Mouse (Mus musculus) frontal cortex, postnatal 14 days (tissue): ENCODE results near the gene Ptpn7.

Experiments used
- DNase-seq, 2 experiments: peaks; one replicate each; pipeline ENCODE4 v3.0.0; 2022; ENCODE audit warnings: low spot score in 2 of 2

Ptpn7 gene

GRCm38 (mm10) chr1:135158633-135159032, 26.1 kb downstream of the Ptpn7 start:
- DNase-seq = peak in 1 of 2 experiments; percentile 75

GRCm38 (mm10) chr1:135159074-135159473, 26.6 kb downstream of the Ptpn7 start:
- peak in 1 of 2 experiments; percentile 76 for DNase-seq

- DNase-seq = no peak
These were observed 27.1 kb downstream of the Ptpn7 start for GRCm38 (mm10) chr1:135159556-135160123.

DNA sequence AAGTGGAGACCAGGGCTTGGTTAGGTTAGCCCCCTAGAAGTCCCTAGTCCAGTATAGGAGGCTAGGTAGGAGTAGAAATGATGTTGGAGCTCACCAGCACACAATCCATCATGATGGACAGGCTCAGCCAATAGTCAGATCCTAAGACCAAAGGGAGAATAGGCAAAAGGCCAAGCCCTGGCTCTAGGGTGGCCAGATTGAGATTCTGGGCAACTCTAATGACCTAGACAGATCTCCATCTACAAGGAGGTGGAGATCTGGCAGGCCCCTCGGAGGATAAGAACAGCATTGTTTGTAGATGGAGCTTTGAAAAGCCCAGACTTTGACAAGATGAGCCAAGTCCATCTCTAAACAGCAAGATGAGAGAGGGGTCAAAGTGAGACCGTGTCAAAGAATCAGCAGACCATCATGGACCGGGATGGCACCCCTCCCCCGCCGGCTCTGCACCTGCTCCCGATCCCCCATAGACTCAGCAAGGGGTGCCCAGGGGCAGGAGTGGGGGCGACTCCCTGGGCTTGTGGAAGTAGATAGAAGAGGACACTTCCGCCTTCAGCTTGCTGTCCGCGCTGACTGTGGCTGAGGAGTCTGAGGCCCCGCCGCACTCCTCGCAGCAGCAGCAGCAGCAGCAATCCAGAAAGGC, 28.0 kb downstream of the Ptpn7 start:
- DNase-seq = no peak

- peak; percentile 47 to 74 for DNase-seq
These were observed 30.2 kb downstream of the Ptpn7 start for GRCm38 (mm10) chr1:135162720-135163119.

GRCm38 (mm10) chr1:135167435-135167834, 34.9 kb downstream of the Ptpn7 start, which contains the start of gene Gpr37l1:
Gene Gpr37l1 (minus strand): TSS chr1:135167681.
- peak in 1 of 2 experiments; percentile 32 for DNase-seq

DNA sequence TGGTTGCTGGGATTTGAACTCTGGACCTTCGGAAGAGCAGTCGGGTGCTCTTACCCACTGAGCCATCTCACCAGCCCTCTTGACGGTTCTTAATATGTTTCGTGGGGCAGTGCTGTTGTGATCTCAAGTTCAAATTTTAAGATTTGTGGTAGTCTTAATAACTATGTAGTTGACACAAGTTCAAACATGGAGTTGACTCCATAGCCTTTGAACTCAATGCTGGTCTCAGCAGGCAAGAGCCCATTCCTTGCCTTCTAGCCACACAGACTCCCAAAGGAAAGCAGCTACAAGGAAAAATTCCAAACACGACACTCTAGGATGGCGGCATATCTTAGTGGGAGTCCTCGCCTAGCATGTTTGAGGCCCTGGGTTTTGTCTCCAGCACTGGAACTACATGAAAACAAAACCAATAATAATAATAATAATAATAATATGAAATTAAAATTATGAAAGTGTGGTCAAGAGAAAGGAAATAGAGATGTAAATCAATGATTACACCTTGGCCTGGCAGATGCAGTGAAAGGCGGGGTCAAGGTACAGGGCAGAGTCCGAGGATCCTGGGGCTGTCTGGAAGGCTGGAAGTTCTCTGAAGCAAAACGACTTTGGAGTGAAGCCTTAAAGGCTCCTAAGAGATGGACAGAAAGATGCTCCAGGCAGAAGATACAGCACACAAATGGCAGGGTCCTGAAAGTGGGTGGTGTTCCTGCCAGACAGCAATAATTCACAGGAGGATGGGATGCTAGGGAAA, 36.1 kb downstream of the Ptpn7 start:
- no peak for DNase-seq

- DNase-seq = no peak
These were observed 37.2 kb downstream of the Ptpn7 start for GRCm38 (mm10) chr1:135169556-135170224.

DNA sequence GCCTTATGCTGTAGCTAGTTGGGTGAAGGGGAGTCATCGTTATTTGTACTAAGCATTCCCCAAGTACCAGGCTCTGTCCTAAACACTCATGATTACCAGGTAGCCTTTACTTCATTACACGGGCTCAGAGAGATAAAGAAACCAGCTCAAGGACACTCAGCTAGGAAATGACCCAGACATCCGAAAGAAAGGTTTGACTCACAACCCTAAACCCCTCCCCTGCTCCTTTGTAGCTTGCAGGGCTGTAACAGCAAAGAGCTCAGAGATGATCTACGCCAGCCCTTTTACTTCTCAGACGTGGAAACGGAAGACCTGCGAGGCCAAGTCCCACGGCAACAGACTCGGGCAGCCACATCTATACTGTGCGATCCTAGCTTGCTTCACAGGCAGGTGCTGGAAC, 37.8 kb downstream of the Ptpn7 start:
- no peak for DNase-seq

DNA sequence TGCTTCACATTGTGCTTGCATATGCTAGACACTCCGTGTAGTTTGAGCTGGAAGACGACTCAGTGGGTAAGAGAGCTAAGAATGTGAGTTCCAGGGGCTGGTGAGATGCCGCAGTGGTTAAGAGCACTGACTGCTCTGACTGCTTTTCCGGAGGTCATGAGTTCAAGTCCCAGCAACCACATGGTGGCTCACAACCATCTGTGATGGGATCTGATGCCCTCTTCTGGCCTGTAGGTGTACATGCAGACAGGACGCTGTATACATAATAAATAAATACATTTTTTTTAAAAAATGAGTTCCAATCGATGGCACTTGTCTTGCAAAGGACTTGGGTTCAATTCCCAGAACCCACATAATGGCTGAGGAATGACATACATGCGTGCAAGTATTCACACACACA, 38.7 kb downstream of the Ptpn7 start:
- DNase-seq = no peak

- DNase-seq = peak in 1 of 2 experiments; percentile 60
These were observed 39.5 kb downstream of the Ptpn7 start for GRCm38 (mm10) chr1:135171984-135172383.

DNA sequence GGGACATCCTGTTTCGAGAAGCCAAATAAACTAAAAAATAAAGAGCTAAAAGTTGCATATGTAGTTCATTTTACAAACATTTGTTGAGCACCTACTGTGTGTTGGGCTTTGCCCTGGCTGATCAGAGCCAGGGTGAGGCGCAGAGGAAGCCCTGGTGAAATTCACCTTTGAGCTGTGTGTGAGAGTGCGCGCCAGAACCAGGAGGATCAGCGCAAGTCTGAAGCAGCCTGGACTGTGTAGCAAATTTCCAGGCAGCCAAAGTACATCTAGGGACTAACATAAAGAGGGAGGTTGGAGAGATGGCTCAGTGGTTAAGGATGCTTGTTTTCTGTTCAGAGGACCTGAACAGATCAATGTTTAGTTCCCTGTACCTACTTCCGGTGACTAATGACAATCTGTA, 40.8 kb downstream of the Ptpn7 start:
- no peak for DNase-seq

DNA sequence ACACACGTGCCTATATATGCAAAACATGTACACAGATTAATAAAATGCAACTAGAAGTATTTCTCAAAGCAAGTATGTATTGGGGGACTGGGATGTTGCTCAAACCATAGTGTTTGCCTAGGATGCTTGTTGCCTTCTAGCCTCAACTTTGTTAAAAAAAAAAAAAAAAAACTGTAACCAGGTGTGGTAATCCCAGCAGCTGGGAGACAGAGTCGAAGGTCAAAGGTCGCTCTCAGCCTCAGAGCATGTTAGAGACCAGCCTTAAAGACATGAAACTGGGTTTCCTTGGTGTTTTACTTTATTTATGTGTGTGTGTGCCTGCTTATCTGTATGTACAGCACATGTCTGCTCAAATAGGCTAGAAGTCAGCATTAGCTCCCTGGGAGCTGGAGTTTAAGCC, 42.7 kb downstream of the Ptpn7 start:
- DNase-seq = no peak

DNA sequence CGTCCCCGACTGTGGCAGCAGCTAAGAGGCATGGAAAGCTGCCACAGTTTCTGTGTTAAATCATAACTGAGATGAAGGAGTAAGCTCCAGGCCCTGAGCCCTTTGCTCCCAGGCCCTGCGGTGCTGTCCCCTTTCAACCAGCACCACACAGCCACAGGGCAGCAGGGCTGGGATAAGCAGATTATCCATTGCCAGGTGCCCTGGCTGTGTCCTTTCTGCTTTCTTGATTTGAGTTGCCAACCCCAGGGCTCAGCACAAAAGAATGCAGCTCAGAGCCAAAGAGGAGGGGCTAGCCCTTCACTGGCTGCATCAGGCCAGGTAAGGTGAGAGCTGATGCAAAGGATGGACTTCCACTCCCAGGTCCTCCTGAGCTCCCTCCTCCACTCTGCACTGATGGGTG, 45.2 kb downstream of the Ptpn7 start:
- no peak for DNase-seq

GRCm38 (mm10) chr1:135178863-135179262, 46.4 kb downstream of the Ptpn7 start:
- DNase-seq = no peak

DNA sequence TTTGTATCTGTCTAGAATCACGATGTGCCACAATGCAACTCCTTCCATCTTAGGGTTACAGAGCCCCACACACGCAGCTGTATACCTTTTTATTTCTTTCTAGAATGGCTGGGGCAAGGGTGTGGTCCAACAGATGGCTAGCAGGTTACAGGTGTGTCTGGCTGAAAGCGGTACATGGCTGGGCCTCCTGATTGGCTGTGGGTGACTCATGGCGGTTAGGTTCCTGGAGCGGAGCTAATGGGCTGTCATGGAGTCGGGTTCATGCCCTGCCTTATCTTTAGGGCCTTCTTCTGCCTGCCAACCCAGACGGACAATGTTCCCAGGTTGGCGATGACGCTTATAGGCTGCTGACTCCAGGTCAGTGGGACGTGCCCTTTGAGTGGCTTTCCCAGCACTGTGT, 48.3 kb downstream of the Ptpn7 start:
- no peak for DNase-seq

DNA sequence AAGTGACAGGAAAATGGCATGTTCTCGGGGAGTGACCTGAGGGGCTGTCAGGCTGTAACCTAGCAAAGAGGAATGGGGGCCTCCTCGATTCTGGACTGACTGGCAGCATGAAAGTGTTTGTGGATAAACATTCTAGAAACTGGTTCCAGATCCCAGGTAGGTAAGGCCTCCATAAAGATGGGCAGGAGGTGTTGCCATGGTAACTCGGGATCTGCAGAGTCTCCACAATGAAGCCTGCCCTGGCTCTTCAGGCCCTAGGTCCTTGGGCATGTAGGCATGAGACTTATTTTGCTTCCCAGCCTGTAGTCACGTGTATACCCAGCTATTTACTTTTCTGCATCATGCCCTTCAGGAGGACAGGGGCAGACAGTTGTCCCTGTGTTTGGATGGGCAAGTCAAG, 48.8 kb downstream of the Ptpn7 start:
- DNase-seq = no peak

- no peak for DNase-seq
These were observed 49.6 kb downstream of the Ptpn7 start for GRCm38 (mm10) chr1:135181880-135182623.

- no peak for DNase-seq
These were observed 50.5 kb downstream of the Ptpn7 start for GRCm38 (mm10) chr1:135182975-135183374.

GRCm38 (mm10) chr1:135183448-135183847, 50.9 kb downstream of the Ptpn7 start:
- DNase-seq = no peak

GRCm38 (mm10) chr1:135183941-135184570, 51.6 kb downstream of the Ptpn7 start:
- DNase-seq = no peak
